Mouse (Mus musculus) CH12.LX (cell line): ENCODE data around the gene Ralgps2. TPM values are rescaled to one million over a fixed set of nuclear protein-coding genes. Genes with fewer than 3 reads are reported as not detected.
A peak's percentile ranks its signal among the peaks of the same experiment; 100 is the strongest.

Experiments
- DNase-seq: peaks from one replicate; pipeline ENCODE4 v3.0.0-alpha.2; 2013; ENCODE audit errors: extremely low read depth
- H3K27ac ChIP-seq: 2 replicates; pipeline ENCODE4 v1.5.1; 2012; ENCODE audit warnings: low read depth, mild to moderate bottlenecking, control low read depth, moderate library complexity; ENCODE audit not compliant: insufficient read depth
- H3K27me3 ChIP-seq: replicated peaks from 2 replicates; pipeline ENCODE3; 2012; ENCODE audit warnings: inconsistent platforms
- H3K36me3 ChIP-seq, 2 experiments: replicated peaks in 1 of 2; 2 replicates each; pipeline versions ENCODE3 to v1.6.1; 2012; ENCODE audit warnings: inconsistent platforms in 1 of 2, low read length in 1 of 2, mild to moderate bottlenecking in 1 of 2, mixed read lengths in 1 of 2, moderate library complexity in 1 of 2; ENCODE audit not compliant: control insufficient read depth in 1 of 2, insufficient read depth in 1 of 2
- H3K4me1 ChIP-seq, 2 experiments: 2 replicates each; pipeline ENCODE4 v1.6.1; 2012; ENCODE audit warnings: inconsistent platforms in 1 of 2, moderate library complexity in 1 of 2; ENCODE audit not compliant: insufficient read depth in 2 of 2, control insufficient read depth in 1 of 2
- H3K4me2 ChIP-seq: 2 replicates; pipeline ENCODE4 v1.6.1; 2012; ENCODE audit warnings: low read depth, mild to moderate bottlenecking, control low read depth; ENCODE audit not compliant: poor library complexity, insufficient read depth, severe bottlenecking
- H3K4me3 ChIP-seq, 3 experiments: fragments of 150-350 bp in 1 of 3; sonication (generic) in 1 of 3; replicated peaks in 1 of 3; 2 replicates each; pipeline versions ENCODE3 to v1.5.1; 2011 to 2012; ENCODE audit warnings: low read depth in 2 of 3, low read length in 2 of 3, mild to moderate bottlenecking in 2 of 3, moderate library complexity in 2 of 3, control low read depth in 1 of 3, improper control_type of control experiment in 1 of 3, inconsistent platforms in 1 of 3, mixed read lengths in 1 of 3; ENCODE audit not compliant: poor library complexity in 1 of 3
- H3K79me2 ChIP-seq: replicated peaks from 2 replicates; pipeline ENCODE4 v1.6.1; 2012; ENCODE audit warnings: mild to moderate bottlenecking, moderate library complexity; ENCODE audit not compliant: control insufficient read depth, poor library complexity, insufficient read depth, severe bottlenecking; ENCODE audit errors: extremely low read depth
- H3K9ac ChIP-seq: 2 replicates; pipeline ENCODE4 v1.6.1; 2012; ENCODE audit warnings: low read depth, mild to moderate bottlenecking, control low read depth, moderate library complexity; ENCODE audit not compliant: insufficient read depth
- H3K9me3 ChIP-seq: replicated peaks from 2 replicates; pipeline ENCODE3; 2012; ENCODE audit warnings: low read length, inconsistent platforms, mixed read lengths
- BHLHE40 ChIP-seq: IDR thresholded peaks from 2 replicates; pipeline ENCODE4 v1.6.1; 2011; ENCODE audit warnings: mild to moderate bottlenecking, low read depth, low read length, improper control_type of control experiment
- CHD1 ChIP-seq: IDR thresholded peaks from 2 replicates; pipeline ENCODE4 v1.6.1; 2012; ENCODE audit warnings: low read depth, low read length, improper control_type of control experiment, inconsistent platforms
- CHD2 ChIP-seq: IDR thresholded peaks from 2 replicates; pipeline ENCODE4 v1.6.1; 2011; ENCODE audit warnings: low read length, improper control_type of control experiment
- CTCF ChIP-seq, 2 experiments: IDR thresholded peaks in 1 of 2; conservative IDR thresholded peaks in 1 of 2; 2 replicates each; pipeline ENCODE4 v1.5.1; 2011 to 2012; ENCODE audit warnings: low read depth in 2 of 2, low read length in 2 of 2, improper control_type of control experiment in 1 of 2, inconsistent platforms in 1 of 2, mild to moderate bottlenecking in 1 of 2, moderate library complexity in 1 of 2
- ELF1 ChIP-seq: IDR thresholded peaks from 2 replicates; pipeline ENCODE4 v1.6.1; 2014; ENCODE audit warnings: low read depth, mild to moderate bottlenecking, inconsistent platforms, low read length, improper control_type of control experiment
- EP300 ChIP-seq: IDR thresholded peaks from 2 replicates; pipeline ENCODE4 v1.6.1; 2011; ENCODE audit warnings: low read length, improper control_type of control experiment
- ETS1 ChIP-seq: conservative IDR thresholded peaks from 2 replicates; pipeline ENCODE4 v1.6.1; 2012; ENCODE audit warnings: low read depth, mild to moderate bottlenecking, inconsistent platforms, low read length, improper control_type of control experiment, moderate library complexity
- HCFC1 ChIP-seq: IDR thresholded peaks from 2 replicates; pipeline ENCODE4 v1.6.1; 2012; ENCODE audit warnings: low read depth, mild to moderate bottlenecking, inconsistent platforms, low read length, improper control_type of control experiment
- IRF4 ChIP-seq: IDR thresholded peaks from 2 replicates; pipeline ENCODE4 v1.6.1; 2014; ENCODE audit warnings: low read depth, mild to moderate bottlenecking, inconsistent platforms, low read length, improper control_type of control experiment
- JUN ChIP-seq: IDR thresholded peaks from 2 replicates; pipeline ENCODE4 v1.6.1; 2011; ENCODE audit warnings: low read depth, mild to moderate bottlenecking, low read length, improper control_type of control experiment, moderate library complexity; ENCODE audit not compliant: insufficient read depth
- KAT2A ChIP-seq: IDR thresholded peaks from 2 replicates; pipeline ENCODE4 v1.6.1; 2012; ENCODE audit warnings: low read length, improper control_type of control experiment, inconsistent platforms; ENCODE audit not compliant: insufficient replicate concordance
- MAFK ChIP-seq: IDR thresholded peaks from 2 replicates; pipeline ENCODE4 v1.6.1; 2011; ENCODE audit warnings: low read length, improper control_type of control experiment; ENCODE audit not compliant: insufficient replicate concordance
- MAX ChIP-seq: IDR thresholded peaks from 2 replicates; pipeline ENCODE4 v1.6.1; 2011; ENCODE audit warnings: low read length, improper control_type of control experiment
- MEF2A ChIP-seq: IDR thresholded peaks from 2 replicates; pipeline ENCODE4 v1.6.1; 2014; ENCODE audit warnings: low read depth, mild to moderate bottlenecking, inconsistent platforms, low read length, improper control_type of control experiment, borderline replicate concordance
- MYC ChIP-seq: IDR thresholded peaks from 2 replicates; pipeline ENCODE4 v1.6.1; 2011; ENCODE audit warnings: low read depth, mild to moderate bottlenecking, improper control_type of control experiment, low read length
- NELFE ChIP-seq: IDR thresholded peaks from 2 replicates; pipeline ENCODE4 v1.6.1; 2011; ENCODE audit warnings: low read depth, low read length, improper control_type of control experiment
- POLR2A ChIP-seq: IDR thresholded peaks from 2 replicates; pipeline ENCODE4 v1.6.1; 2011; ENCODE audit warnings: low read depth, mild to moderate bottlenecking, improper control_type of control experiment, low read length
- RCOR1 ChIP-seq: conservative IDR thresholded peaks from 2 replicates; pipeline ENCODE4 v1.6.1; 2012; ENCODE audit warnings: low read depth, mild to moderate bottlenecking, inconsistent platforms, low read length, improper control_type of control experiment
- TBP ChIP-seq: conservative IDR thresholded peaks from 2 replicates; pipeline ENCODE4 v1.6.1; 2011; ENCODE audit warnings: low read depth, low read length, improper control_type of control experiment
- TCF12 ChIP-seq: IDR thresholded peaks from 2 replicates; pipeline ENCODE4 v1.6.1; 2014; ENCODE audit warnings: low read depth, mild to moderate bottlenecking, inconsistent platforms, low read length, improper control_type of control experiment
- USF1 ChIP-seq: IDR thresholded peaks from 2 replicates; pipeline ENCODE4 v1.6.1; 2014; ENCODE audit warnings: low read depth, mild to moderate bottlenecking, inconsistent platforms, low read length, improper control_type of control experiment
- USF2 ChIP-seq: conservative IDR thresholded peaks from 2 replicates; pipeline ENCODE4 v1.6.1; 2011; ENCODE audit warnings: low read depth, low read length, improper control_type of control experiment
- ZC3H11A ChIP-seq: IDR thresholded peaks from 2 replicates; pipeline ENCODE4 v1.6.1; 2012; ENCODE audit warnings: low read depth, mild to moderate bottlenecking, inconsistent platforms, low read length, improper control_type of control experiment
- ZMIZ1 ChIP-seq: IDR thresholded peaks from 2 replicates; pipeline ENCODE4 v1.6.1; 2012; ENCODE audit warnings: low read depth, mild to moderate bottlenecking, inconsistent platforms, low read length, improper control_type of control experiment
- ZNF384 ChIP-seq: IDR thresholded peaks from 2 replicates; pipeline ENCODE4 v1.6.1; 2012; ENCODE audit warnings: low read depth, low read length, improper control_type of control experiment, inconsistent platforms
- dilution Hi-C: fragments of 300-500 bp; cut with MboI; formaldehyde crosslinking; loops from 2 replicates; pipeline ENCODE4 v1.14.3; 2020; ENCODE audit warnings: low sequenced_read_pairs; ENCODE audit not compliant: extremely low pct_unique_long_range_greater_than_20kb, extremely low pct_ligation_motif_present
- in situ Hi-C: fragments of 300-500 bp; cut with MboI; formaldehyde crosslinking; loops from 3 replicates; pipeline ENCODE4 v1.14.3; 2019; ENCODE audit warnings: low sequenced_read_pairs, low pct_ligation_motif_present, low pct_unique_long_range_greater_than_20kb, mixed read lengths
- polyA plus RNA-seq: library from polyadenylated mRNA; unstranded; fragments of >175 nt; gene quantifications from 2 replicates; pipeline ENCODE4 v1.2.1, GENCODE M21; 2012; ENCODE audit warnings: low read depth; ENCODE audit not compliant: insufficient read length
- total RNA-seq, 2 experiments: library from RNA; depleted of rRNA; stranded (reverse); fragments of 300-350 nt in 1 of 2; fragments of >200 nt in 1 of 2; gene quantifications; 2 replicates each; pipeline ENCODE4 v1.2.3; 2012 to 2014

The Ralgps2 gene
- total and polyA plus RNA-seq, 3 experiments = 65.1 to 149 (median 133) TPM

GRCm38 (mm10) chr1:156922921-156923320 lies 16.5 kb downstream of the Ralgps2 start:
- Histone ChIP-seq H3K9me3 (no peaks in the 10 kb centered on the region), H3K4me3 (no peak overlapping the region), H3K36me3 (peaks cover 11 to 24% of the 10 kb centered on the region in 2 experiments), H3K79me2 (peaks cover 85% of the 10 kb centered on the region), H3K4me2 (peak overlapping the region; percentile 27), H3K9ac (peak overlapping the region; percentile 9; the same call in 1 of the 2 replicates), H3K27me3 (no peaks in the 10 kb centered on the region), H3K27ac (peak overlapping the region; percentile 87), H3K4me1 (peaks cover 27 to 91% of the 10 kb centered on the region in 2 experiments)
- dilution Hi-C loops (no loop called here), in situ Hi-C loops (no loop called here)
- peak; percentile 74 for DNase-seq
- TF ChIP-seq ZC3H11A (no peak), CHD1 (no peak), KAT2A (no peak), ZNF384 (no peak), POLR2A (peak; percentile 29; the same call in 1 of the 2 replicates), BHLHE40 (peak; percentile 41; the same call in 1 of the 2 replicates), USF2 (peak; percentile 55), MYC (no peak), TBP (peak; percentile 35; the same call in 1 of the 2 replicates), USF1 (peak; percentile 59)

- TF ChIP-seq ZNF384 = peak; percentile 59
- TF ChIP-seq KAT2A = no peak
- peak; percentile 72 for TF ChIP-seq NELFE
- TF ChIP-seq MYC = peak; percentile 84
- TF ChIP-seq BHLHE40 = peak; percentile 50; the same call in 1 of the 2 replicates
- no peak for TF ChIP-seq CHD2
- peak; percentile 68 for TF ChIP-seq MAX
- TF ChIP-seq IRF4 = peak; percentile 73
- peak; percentile 64 for TF ChIP-seq HCFC1
- TF ChIP-seq RCOR1 = no peak
- peak; percentile 72 for TF ChIP-seq ETS1
- peak; percentile 80 for TF ChIP-seq EP300
- TF ChIP-seq TCF12 = peak; percentile 91
- no peak for TF ChIP-seq CTCF (conservative IDR thresholded peaks at IDR 0.05 in 1 of 2, IDR thresholded peaks at IDR 0.05 in 1 of 2; ENCODE audit: low read depth in 2 of 2, low read length in 2 of 2)
- no peak; the same call in 1 of the 2 replicates for TF ChIP-seq JUN
- TF ChIP-seq POLR2A = peak; percentile 92
- peak; percentile 92 for TF ChIP-seq ELF1
- peak; percentile 80; the same call in 1 of the 2 replicates for TF ChIP-seq MAFK
- no peak for TF ChIP-seq USF1
- TF ChIP-seq MEF2A = peak; percentile 47; the same call in 1 of the 2 replicates
- peak; percentile 95 for TF ChIP-seq TBP
- peak; percentile 71; the same call in 1 of the 2 replicates for TF ChIP-seq ZMIZ1
- Histone ChIP-seq H3K4me3 (peak overlapping the region; percentile 31 to 52 (median 52)), H3K27me3 (no peaks in the 10 kb centered on the region), H3K36me3 (peaks cover 11 to 22% of the 10 kb centered on the region in 2 experiments), H3K27ac (peak overlapping the region; percentile 98), H3K9ac (peak overlapping the region; percentile 87), H3K9me3 (no peaks in the 10 kb centered on the region), H3K4me1 (peaks cover 28 to 88% of the 10 kb centered on the region in 2 experiments), H3K79me2 (peaks cover 79% of the 10 kb centered on the region), H3K4me2 (peak overlapping the region; percentile 53)
- in situ Hi-C loops = no loop called here
- dilution Hi-C loops = no loop called here
- DNase-seq = peak; percentile 94
Measured at GRCm38 (mm10) chr1:156921290-156921994, 18.0 kb downstream of the Ralgps2 start.
